Mouse (Mus musculus) midbrain, embryonic 13.5 days (tissue): ENCODE measurements around the gene Cnih3. TPM values are rescaled to one million over a fixed set of nuclear protein-coding genes. Genes with fewer than 3 reads are reported as not detected.

Experiments
- ATAC-seq: fragments of 200-750 bp; cut with Nextera tagmentation; 2 replicates; pipeline ENCODE4 v1.8.0; 2017; ENCODE audit warnings: mild to moderate bottlenecking, moderate TSS enrichment, moderate library complexity
- H3K27ac ChIP-seq: fragments of 300-500 bp; sonication (generic); 2 replicates; pipeline ENCODE4 v1.5.1; 2015; ENCODE audit warnings: inconsistent platforms, mild to moderate bottlenecking, moderate library complexity
- H3K27me3 ChIP-seq: fragments of 300-500 bp; sonication (generic); 2 replicates; pipeline ENCODE4 v1.6.1; 2015; ENCODE audit warnings: mild to moderate bottlenecking, inconsistent platforms
- H3K36me3 ChIP-seq: fragments of 300-500 bp; sonication (generic); 2 replicates; pipeline ENCODE4 v1.6.1; 2015; ENCODE audit warnings: mild to moderate bottlenecking, inconsistent platforms
- H3K4me1 ChIP-seq: fragments of 300-500 bp; sonication (generic); replicated peaks from 2 replicates; pipeline ENCODE4 v1.6.1; 2015; ENCODE audit warnings: inconsistent platforms
- H3K4me2 ChIP-seq: fragments of 300-500 bp; sonication (generic); replicated peaks from 2 replicates; pipeline ENCODE4 v1.6.1; 2015; ENCODE audit warnings: moderate library complexity, mild to moderate bottlenecking, inconsistent platforms
- H3K4me3 ChIP-seq: fragments of 300-500 bp; sonication (generic); replicated peaks from 2 replicates; pipeline ENCODE4 v1.5.1; 2015; ENCODE audit warnings: mild to moderate bottlenecking, inconsistent platforms
- H3K9ac ChIP-seq: fragments of 300-500 bp; sonication (generic); replicated peaks from 2 replicates; pipeline ENCODE4 v1.6.1; 2015; ENCODE audit warnings: mild to moderate bottlenecking, inconsistent platforms
- H3K9me3 ChIP-seq: fragments of 300-500 bp; sonication (generic); 2 replicates; pipeline ENCODE4 v1.6.1; 2016; ENCODE audit warnings: mild to moderate bottlenecking, inconsistent platforms
- WGBS: fragments of 180-500 bp; shearing (Covaris S2); methylation state at CpG from one replicate; pipeline ENCODE4 v1.1.7; 2015; 5-methylcytosine and 5-hydroxymethylcytosine counted together
- polyA plus RNA-seq: library from polyadenylated mRNA; unstranded; fragments of >200 nt; fragmentation: Nextera tagmentation; extraction: Ambion mirVana; gene quantifications from 2 replicates; pipeline ENCODE4 v1.2.1, GENCODE M21; 2015

Gene Cnih3
- 2.6 and 3.8 TPM in 2 replicates for polyA plus RNA-seq

- Histone ChIP-seq H3K27me3 (peaks cover 56% of the 10 kb centered on the region), H3K36me3 (no peaks in the 10 kb centered on the region), H3K4me3 (peak within 1 kb of the TSS; percentile 64), H3K9me3 (no peaks in the 10 kb centered on the region), H3K4me1 (peaks cover 21% of the 10 kb centered on the region), H3K27ac (no peak within 1 kb of the TSS), H3K4me2 (peak within 1 kb of the TSS; percentile 99), H3K9ac (peak within 1 kb of the TSS; percentile 73)
- under 1% methylated on average over 77 of the region's 78 CpGs for WGBS
- peak; percentile 84 for ATAC-seq
Observed at GRCm38 (mm10) chr1:181352367-181353199, at the start of gene Cnih3. Gene Cnih3 (plus strand): TSS chr1:181352628.

DNA sequence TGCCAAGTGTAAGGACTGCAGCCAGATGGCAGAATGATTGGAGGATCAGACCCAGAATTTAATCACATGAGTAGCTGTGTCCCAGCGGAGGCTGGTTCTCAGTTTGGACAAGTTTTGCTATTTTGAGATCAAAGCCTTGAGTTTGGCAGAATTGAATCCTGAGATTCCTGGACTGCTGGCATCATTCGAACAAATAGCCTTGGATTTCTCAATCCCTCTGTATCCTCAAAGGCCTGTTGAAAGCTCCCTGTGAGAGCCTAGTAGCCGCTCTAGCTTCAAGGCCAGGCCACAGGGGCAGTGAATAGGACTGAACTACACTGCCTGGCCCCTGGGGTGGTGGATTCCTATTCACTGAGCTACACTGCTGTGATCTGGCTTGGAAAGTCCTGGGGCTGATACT is 44.4 kb upstream of the Cnih3 start:
- H3K4me3 ChIP-seq, result no peak overlapping the region
- no peaks in the 10 kb centered on the region for H3K36me3 ChIP-seq
- 81% methylated on average over 3 of the region's 3 CpGs for WGBS
- H3K4me2 ChIP-seq, result no peak overlapping the region
- H3K9me3 ChIP-seq, result no peaks in the 10 kb centered on the region
- no peak overlapping the region for H3K27ac ChIP-seq
- H3K27me3 ChIP-seq, result no peaks in the 10 kb centered on the region
- H3K4me1 ChIP-seq, result no peaks in the 10 kb centered on the region
- ATAC-seq, result no peak
- H3K9ac ChIP-seq, result no peak overlapping the region

DNA sequence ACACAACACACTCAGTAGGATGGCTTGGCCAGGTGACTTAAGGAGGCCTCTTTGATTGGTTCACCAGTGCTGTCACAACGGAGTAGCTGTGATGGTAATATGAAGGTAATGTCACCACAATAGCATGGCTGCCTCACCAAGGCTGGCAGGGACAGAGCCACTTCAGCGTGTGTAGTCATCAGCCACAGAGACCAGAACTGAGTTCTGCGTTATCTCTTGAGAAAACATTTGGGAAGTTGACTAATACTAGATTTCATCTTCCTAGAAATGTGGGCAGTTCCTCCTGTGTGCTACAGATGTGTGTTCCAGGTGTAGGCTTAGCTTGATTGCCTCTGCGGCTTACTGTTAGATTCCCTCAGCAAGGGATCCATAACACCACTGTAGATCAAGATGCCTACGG is 41.7 kb upstream of the Cnih3 start:
- Histone ChIP-seq H3K27ac (no peak overlapping the region), H3K4me1 (no peaks in the 10 kb centered on the region), H3K4me3 (no peak overlapping the region), H3K4me2 (no peak overlapping the region), H3K36me3 (no peaks in the 10 kb centered on the region), H3K9me3 (no peaks in the 10 kb centered on the region), H3K9ac (no peak overlapping the region), H3K27me3 (no peaks in the 10 kb centered on the region)
- ATAC-seq, result no peak
- 92% methylated on average over 5 of the region's 5 CpGs for WGBS

GRCm38 (mm10) chr1:181312115-181313045 is 40.0 kb upstream of the Cnih3 start:
- H3K36me3 ChIP-seq, result no peaks in the 10 kb centered on the region
- no peaks in the 10 kb centered on the region for H3K4me1 ChIP-seq
- H3K4me3 ChIP-seq, result no peak overlapping the region
- H3K27me3 ChIP-seq, result no peaks in the 10 kb centered on the region
- no peaks in the 10 kb centered on the region for H3K9me3 ChIP-seq
- H3K27ac ChIP-seq, result no peak overlapping the region
- ATAC-seq, result no peak
- WGBS, result 94% methylated on average over 15 of the region's 15 CpGs
- no peak overlapping the region for H3K9ac ChIP-seq
- H3K4me2 ChIP-seq, result no peak overlapping the region

DNA sequence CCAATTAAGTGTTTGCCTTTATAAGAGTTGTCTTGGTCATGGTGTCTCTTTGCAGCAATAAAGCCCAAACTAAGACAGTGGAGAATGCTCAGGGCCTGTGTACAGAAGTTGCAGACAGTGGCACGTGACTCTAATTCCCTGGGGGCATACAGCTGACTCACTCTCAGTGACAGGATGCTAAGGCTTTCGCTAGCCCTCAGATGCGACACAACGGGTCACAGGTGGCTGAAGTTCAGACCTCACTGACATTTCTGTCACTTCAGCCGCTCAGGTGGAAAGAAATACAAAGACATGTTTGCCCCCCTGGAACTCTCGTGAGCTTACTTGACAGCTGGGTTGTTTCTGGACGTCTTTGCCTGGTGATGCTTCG is 39.4 kb upstream of the Cnih3 start:
- Histone ChIP-seq H3K4me3 (no peak overlapping the region), H3K27ac (no peak overlapping the region), H3K27me3 (no peaks in the 10 kb centered on the region), H3K9me3 (no peaks in the 10 kb centered on the region), H3K4me2 (no peak overlapping the region), H3K4me1 (no peaks in the 10 kb centered on the region), H3K9ac (no peak overlapping the region), H3K36me3 (no peaks in the 10 kb centered on the region)
- no peak for ATAC-seq
- 79% methylated on average over 8 of the region's 8 CpGs for WGBS

- Histone ChIP-seq H3K9ac (no peak overlapping the region), H3K36me3 (no peaks in the 10 kb centered on the region), H3K27me3 (no peaks in the 10 kb centered on the region), H3K4me3 (no peak overlapping the region), H3K27ac (no peak overlapping the region), H3K4me2 (no peak overlapping the region), H3K4me1 (no peaks in the 10 kb centered on the region), H3K9me3 (no peaks in the 10 kb centered on the region)
- WGBS, result 86% methylated on average over 10 of the region's 10 CpGs
- ATAC-seq, result no peak
Observed at GRCm38 (mm10) chr1:181314301-181314700, 38.1 kb upstream of the Cnih3 start.

- WGBS, result 88% methylated on average over 3 of the region's 3 CpGs
- no peak overlapping the region for H3K27ac ChIP-seq
Observed at GRCm38 (mm10) chr1:181315350-181315749, 37.1 kb upstream of the Cnih3 start.

DNA sequence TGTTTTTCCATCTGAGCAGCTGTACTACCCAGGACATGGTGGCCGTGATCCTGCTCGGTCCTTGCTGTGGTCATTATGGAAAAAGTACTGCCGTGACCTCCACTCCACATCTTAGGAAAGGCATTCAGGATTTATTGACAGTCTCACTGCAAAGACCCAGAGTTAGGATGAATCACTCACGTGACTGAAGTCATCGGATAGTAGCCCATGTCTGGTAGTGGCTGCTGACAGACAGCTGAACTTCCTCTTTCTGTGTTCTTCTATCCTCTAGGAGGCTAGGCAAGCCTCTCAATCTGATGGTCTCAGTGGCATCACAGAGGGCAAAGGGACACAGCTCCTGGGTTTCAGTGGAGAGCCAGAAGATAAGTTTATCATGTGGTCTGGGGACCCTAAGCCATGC is 35.9 kb upstream of the Cnih3 start:
- no peaks in the 10 kb centered on the region for H3K9me3 ChIP-seq
- H3K4me2 ChIP-seq, result no peak overlapping the region
- H3K4me1 ChIP-seq, result no peaks in the 10 kb centered on the region
- H3K36me3 ChIP-seq, result no peaks in the 10 kb centered on the region
- no peak for ATAC-seq
- 94% methylated on average over 5 of the region's 5 CpGs for WGBS
- H3K27ac ChIP-seq, result no peak overlapping the region
- no peaks in the 10 kb centered on the region for H3K27me3 ChIP-seq
- no peak overlapping the region for H3K4me3 ChIP-seq
- H3K9ac ChIP-seq, result no peak overlapping the region

More at GRCm38 (mm10) chr1:181315350-181315749, 37.1 kb upstream of the Cnih3 start:
- ATAC-seq, result no peak
- no peak overlapping the region for H3K9ac ChIP-seq
- H3K27me3 ChIP-seq, result no peaks in the 10 kb centered on the region
- H3K4me2 ChIP-seq, result no peak overlapping the region
- H3K36me3 ChIP-seq, result no peaks in the 10 kb centered on the region
- no peaks in the 10 kb centered on the region for H3K9me3 ChIP-seq
- H3K4me1 ChIP-seq, result no peaks in the 10 kb centered on the region
- H3K4me3 ChIP-seq, result no peak overlapping the region

- WGBS, result 84% methylated on average over 6 of the region's 6 CpGs
- ATAC-seq, result no peak
- H3K27me3 ChIP-seq, result no peaks in the 10 kb centered on the region
- no peaks in the 10 kb centered on the region for H3K9me3 ChIP-seq
- no peaks in the 10 kb centered on the region for H3K36me3 ChIP-seq
- H3K4me3 ChIP-seq, result no peak overlapping the region
- no peak overlapping the region for H3K4me2 ChIP-seq
- H3K9ac ChIP-seq, result no peak overlapping the region
- no peak overlapping the region for H3K27ac ChIP-seq
- no peaks in the 10 kb centered on the region for H3K4me1 ChIP-seq
Observed at GRCm38 (mm10) chr1:181319466-181319865, 33.0 kb upstream of the Cnih3 start.

DNA sequence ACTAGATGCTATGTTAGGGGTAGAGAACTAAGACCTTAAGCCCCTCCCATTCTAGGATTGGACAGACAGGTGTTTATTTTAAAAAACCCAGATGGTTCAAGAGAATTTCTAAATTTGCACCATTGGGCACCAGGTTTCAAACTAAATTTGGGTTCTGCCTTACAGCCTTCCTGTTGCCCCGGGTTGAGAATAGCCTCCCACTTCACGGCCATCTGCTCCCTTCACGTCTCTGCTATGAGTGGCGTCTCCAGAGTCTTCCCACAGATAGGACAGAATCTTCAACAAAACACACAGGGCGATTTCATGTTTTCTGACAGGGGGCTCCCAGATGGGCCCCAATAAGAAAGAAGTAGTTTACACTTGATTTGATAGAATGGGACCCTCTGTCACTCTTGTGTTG is 31.3 kb upstream of the Cnih3 start:
- Histone ChIP-seq H3K4me3 (no peak overlapping the region), H3K9ac (no peak overlapping the region), H3K4me2 (no peak overlapping the region), H3K9me3 (no peaks in the 10 kb centered on the region), H3K27ac (no peak overlapping the region), H3K27me3 (no peaks in the 10 kb centered on the region), H3K36me3 (no peaks in the 10 kb centered on the region), H3K4me1 (no peaks in the 10 kb centered on the region)
- WGBS, result 89% methylated on average over 5 of the region's 5 CpGs
- no peak for ATAC-seq

GRCm38 (mm10) chr1:181323134-181323533 is 29.3 kb upstream of the Cnih3 start:
- no peak overlapping the region for H3K4me2 ChIP-seq
- no peaks in the 10 kb centered on the region for H3K27me3 ChIP-seq
- 91% methylated on average over 3 of the region's 3 CpGs for WGBS
- no peak overlapping the region for H3K27ac ChIP-seq
- H3K9me3 ChIP-seq, result no peaks in the 10 kb centered on the region
- ATAC-seq, result no peak
- no peaks in the 10 kb centered on the region for H3K36me3 ChIP-seq
- H3K4me3 ChIP-seq, result no peak overlapping the region
- no peak overlapping the region for H3K9ac ChIP-seq
- H3K4me1 ChIP-seq, result no peaks in the 10 kb centered on the region

GRCm38 (mm10) chr1:181327137-181327536 is 25.3 kb upstream of the Cnih3 start:
- no peak for ATAC-seq
- WGBS, result 95% methylated on average over 5 of the region's 5 CpGs
- Histone ChIP-seq H3K27ac (no peak overlapping the region), H3K4me1 (no peaks in the 10 kb centered on the region), H3K4me2 (no peak overlapping the region), H3K27me3 (no peaks in the 10 kb centered on the region), H3K9me3 (no peaks in the 10 kb centered on the region), H3K36me3 (no peaks in the 10 kb centered on the region), H3K4me3 (no peak overlapping the region), H3K9ac (no peak overlapping the region)
